Mouse (Mus musculus): ENCODE data around the gene Fibcd1. TPM values are rescaled to one million over a fixed set of nuclear protein-coding genes. Genes with fewer than 3 reads are reported as not detected.

The Fibcd1 gene
- polyA plus RNA-seq, 1 experiment = not detected

DNA sequence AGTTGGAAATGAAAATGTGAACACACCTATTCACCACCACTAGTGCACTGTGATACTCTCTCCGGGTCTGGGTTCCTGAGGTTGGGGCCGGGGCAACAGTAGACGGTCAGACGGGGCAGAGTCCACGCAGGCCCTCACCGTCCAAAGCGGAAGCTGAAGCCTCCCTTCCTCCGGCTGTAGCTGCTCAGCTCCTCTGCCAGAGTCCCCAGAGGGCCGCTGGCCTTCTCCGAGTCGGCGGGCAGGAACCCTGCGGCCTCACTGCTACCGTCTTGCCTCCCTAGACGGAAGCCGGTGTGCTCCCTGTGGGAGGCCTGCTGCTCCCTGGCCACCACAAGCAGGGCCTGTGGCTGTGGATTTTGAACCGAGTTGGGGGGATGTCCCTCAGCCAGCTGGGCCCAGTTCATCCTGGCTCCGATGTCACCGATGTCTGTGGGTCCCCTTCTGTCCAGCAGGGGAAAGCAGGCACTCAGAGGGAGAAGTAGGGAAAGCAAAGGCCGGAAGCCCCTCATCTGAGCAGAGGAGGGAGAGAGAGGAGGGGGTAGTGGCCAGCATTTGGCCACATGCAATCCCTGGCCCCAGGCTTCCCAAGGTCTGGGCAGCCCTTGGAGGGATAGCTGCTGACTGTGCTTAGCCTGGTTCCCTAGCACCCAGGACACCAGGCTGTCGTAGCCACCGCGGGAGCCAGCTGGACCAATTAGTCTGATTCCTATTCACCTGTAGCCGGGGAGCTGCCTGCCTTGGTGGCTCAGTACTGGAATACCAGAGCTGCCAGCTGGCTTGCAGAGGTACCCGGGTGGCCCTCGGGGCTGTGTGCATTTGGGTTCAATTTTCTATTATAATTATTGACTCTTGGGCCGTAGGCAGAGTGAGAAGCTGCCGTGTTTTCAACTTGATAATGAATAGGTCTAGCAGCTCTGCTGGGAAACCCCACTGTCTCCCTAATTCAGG lies 37.1 kb downstream of the Fibcd1 start:
- TF ChIP-seq GATA1 (IDR thresholded peaks at IDR 0.05; ENCODE audit: low read length) = no peak

DNA sequence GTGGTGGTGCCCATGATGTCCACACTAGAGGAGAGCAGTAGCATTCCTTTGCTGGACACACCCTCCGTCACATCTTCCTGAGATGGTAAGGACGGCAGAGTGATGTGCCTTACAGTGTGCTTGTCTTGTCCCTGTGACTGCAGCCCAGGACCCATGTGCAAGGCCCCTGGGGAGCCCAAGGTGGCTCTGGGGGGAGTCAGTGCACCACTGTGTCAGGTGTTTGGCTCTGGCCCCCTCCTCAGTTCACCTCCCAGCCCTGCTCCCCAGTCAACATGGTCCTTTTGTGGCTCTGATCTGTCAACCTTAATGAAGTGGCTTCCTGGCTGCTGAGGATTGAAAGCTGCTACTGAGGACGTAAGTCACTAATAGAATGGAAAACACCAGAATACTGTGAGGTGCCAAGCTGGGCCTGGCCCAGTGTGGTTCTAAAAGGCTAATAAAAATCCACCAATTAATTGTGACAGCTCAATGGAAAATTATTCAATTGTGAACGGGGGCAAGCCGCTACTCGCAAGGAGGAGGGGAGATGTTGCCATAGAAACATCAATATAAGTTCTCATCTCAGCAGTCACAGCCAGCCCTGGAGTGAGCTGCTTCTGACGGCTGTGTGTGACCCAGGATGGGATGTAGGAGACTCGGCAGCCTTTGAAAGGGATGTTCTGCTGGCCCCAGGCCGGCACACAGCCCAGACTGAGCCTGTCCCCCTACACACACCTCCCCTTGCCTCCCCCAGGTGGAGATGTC lies 39.0 kb downstream of the Fibcd1 start:
- TF ChIP-seq GATA1 (IDR thresholded peaks at IDR 0.05; ENCODE audit: low read length) = no peak

DNA sequence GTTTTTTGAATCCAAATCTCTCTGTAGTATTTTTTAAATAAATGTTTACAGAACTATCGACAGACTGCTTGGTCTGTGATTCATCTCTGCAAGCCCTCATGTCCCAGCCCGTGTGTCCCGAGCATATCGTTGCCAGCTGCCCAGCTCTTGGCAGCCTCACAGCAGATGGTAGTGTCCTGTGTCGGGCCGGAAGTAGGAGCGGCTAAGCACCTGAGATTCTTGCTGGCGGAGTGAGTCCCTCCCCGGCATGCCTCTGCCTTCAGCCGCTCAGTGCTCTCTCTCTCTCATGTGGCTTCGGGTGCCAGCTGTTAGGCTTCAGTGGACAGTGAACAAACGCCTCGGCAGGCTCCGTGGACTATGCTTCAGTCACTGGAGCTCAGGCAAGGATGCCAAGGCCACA lies 42.3 kb downstream of the Fibcd1 start:
- TF ChIP-seq GATA1 (IDR thresholded peaks at IDR 0.05; ENCODE audit: low read length) = no peak

DNA sequence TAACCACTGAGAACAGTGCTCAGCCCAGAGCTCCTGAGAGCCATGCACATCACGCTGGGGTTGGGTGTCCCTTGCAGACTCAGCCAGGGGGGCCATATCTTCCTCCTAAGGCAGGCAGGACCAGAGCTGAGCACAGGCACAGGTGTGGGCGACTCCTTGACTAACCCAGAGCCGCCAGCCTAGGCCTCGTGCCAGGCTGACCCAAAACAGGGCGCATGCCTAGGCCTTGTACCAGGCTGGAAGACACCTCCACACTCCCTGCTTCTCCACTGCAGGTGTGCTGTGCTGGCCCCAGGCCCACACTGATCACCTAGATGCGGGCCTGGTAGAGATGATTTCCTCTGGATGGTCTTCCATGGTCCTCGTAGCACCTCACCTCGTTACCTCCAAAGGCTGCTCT lies 43.0 kb downstream of the Fibcd1 start:
- TF ChIP-seq GATA1 (IDR thresholded peaks at IDR 0.05; ENCODE audit: low read length) = no peak

DNA sequence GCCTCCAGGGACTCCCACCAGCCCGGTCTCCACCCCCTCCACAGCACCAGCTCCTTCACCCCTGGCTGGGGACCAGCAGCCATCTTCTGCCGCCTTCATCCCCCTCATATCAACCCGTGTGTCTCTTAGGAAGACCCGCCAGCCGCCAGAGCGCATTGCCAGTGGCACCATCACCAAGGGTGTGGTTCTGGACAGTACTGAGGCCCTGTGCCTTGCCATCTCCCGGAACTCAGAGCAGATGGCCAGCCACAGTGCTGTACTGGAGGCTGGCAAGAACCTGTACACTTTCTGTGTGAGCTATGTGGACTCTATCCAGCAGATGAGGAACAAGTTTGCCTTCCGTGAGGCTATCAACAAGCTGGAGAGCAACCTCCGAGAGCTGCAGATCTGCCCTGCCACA lies 44.4 kb downstream of the Fibcd1 start:
- no peak for TF ChIP-seq GATA1 (IDR thresholded peaks at IDR 0.05; ENCODE audit: low read length)

DNA sequence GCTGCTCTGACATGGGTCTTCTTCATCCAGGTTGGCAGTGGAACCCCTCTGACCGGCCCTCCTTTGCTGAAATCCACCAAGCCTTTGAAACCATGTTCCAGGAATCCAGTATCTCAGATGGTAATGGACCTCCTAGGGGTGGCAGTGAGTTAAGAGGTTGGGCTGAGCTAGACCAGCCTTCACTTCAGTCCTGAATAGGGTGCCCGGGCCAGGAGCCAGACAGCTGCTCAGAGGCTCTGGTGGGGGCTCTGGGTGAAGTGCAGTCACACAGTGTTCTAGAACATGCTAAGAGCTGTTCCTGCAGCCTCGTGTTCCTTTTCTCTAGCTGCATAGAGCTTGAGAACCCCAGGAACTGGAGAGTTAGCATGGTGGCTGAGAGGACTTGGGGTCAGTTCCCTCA lies 48.9 kb downstream of the Fibcd1 start:
- TF ChIP-seq GATA1 (IDR thresholded peaks at IDR 0.05; ENCODE audit: low read length) = no peak

DNA sequence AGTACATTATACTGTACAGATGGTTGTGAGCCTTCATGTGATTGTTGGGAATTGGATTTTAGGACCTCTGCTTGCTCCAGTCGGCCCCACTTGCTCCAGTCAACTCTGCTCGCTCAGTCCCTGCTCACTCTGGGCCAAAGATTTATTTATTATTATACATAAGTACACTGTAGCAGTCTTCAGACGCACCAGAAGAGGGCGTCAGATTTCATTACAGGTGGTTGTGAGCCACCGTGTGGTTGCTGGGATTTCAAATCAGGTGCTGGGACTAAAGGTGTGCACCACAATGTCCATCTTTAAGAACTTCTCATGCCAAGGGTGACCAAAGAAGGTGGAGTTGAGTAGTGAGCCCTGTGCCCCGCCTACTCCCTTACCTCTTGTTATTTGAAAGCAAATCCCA lies 53.2 kb downstream of the Fibcd1 start:
- TF ChIP-seq GATA1 (IDR thresholded peaks at IDR 0.05; ENCODE audit: low read length) = no peak

DNA sequence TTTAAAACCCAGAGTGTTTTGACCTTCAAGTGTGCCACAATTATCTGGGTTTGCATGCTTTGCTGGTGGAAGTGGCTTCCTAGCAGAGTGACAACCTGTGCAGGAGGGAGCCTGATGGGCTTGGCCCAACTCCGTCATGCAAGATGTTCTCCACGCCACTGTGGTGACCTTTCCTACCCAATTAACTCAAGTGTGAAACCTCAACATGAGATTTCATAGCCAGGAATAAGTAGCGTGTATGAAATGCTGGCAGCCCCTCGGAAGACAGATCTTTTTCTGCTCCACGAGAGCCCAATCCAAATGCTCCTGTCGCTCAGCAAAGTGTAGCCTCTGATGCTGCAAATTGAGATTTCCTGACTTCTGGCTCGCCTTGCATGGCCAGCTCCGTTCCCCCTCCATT lies 54.5 kb downstream of the Fibcd1 start:
- TF ChIP-seq GATA1 (IDR thresholded peaks at IDR 0.05; ENCODE audit: low read length) = no peak

DNA sequence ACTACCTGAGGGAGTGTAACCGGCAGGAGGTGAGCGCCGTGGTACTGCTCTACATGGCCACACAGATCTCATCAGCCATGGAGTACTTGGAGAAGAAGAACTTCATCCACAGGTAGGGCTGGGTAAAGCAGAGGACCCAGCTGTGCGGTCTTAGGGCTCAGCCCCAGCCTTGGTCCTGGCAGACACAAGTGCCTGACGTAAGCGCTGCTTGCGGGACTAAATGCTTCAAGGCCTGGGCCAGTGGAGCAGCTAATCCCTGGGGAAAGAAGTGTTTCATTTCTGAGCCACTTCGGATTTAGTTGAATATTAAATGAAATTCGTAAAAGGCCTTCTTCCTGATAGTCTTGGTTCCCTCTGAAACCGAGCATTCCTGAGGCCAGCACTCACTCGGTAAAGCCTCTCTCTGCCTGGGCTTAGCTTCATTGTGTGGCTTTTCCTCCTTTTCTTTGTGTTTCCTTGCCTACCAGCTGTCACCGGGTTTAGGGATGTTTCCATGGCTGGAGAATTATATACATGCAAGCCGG lies 55.0 kb downstream of the Fibcd1 start:
- TF ChIP-seq GATA1 (IDR thresholded peaks at IDR 0.05; ENCODE audit: low read length) = no peak

DNA sequence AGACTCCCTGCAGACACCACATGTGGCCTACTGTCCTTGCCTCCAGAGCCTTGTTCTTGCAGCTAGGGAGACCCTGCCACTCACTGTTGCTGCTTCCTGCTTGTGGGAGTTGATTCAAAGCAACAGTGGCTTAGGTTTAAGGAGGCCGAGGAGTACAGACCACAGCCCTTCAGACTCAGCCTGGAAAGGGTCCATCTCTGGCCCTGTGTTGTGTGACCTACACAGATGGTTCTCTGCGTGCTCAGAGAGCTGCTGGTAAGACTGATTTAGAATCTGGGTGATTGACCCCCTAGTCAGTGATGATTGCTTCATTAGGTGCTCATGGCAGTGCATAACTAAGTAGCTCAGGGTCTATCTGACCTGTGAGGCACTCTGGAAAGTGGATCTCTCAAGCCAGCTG lies 56.6 kb downstream of the Fibcd1 start:
- TF ChIP-seq GATA1 (IDR thresholded peaks at IDR 0.05; ENCODE audit: low read length) = no peak

DNA sequence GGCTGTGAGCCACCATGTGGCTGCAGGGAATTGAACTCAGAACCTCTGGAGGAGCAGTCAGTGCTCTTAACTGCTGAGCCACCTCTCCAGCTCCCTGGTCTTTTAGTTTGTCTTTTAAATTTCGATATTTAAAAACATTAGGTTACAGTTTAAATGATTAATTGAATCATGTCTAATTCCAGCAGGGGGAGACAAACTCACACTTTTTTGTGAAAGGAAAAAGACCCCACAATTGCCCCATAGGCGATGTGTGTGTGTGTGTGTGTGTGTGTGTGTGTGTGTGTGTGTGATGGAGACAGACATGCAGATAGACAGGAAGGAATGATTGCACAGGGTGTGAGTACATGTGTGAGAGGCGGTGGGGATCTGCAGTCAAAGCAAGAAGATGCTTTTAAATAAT lies 57.6 kb downstream of the Fibcd1 start:
- no peak for TF ChIP-seq GATA1 (IDR thresholded peaks at IDR 0.05; ENCODE audit: low read length)

DNA sequence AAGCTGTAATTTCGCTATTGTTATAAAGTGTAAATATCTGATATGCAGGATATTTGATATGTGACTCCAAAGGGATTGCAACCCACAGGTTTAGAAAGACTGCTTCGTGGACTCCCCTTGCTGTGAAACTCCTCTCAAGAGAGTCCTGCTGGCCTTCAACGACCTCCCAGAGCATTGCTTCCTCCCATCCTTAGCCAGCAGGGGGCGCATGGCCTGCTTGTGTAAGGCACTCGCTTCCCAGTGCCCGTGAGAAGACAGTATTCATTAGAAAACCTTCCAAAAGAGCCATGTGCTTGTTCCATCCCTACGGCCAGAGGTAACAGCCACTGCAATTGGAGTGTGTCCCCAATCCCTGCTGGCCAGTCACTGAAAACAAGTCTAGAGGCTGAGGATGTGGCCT lies 58.8 kb downstream of the Fibcd1 start:
- no peak for TF ChIP-seq GATA1 (IDR thresholded peaks at IDR 0.05; ENCODE audit: low read length)

DNA sequence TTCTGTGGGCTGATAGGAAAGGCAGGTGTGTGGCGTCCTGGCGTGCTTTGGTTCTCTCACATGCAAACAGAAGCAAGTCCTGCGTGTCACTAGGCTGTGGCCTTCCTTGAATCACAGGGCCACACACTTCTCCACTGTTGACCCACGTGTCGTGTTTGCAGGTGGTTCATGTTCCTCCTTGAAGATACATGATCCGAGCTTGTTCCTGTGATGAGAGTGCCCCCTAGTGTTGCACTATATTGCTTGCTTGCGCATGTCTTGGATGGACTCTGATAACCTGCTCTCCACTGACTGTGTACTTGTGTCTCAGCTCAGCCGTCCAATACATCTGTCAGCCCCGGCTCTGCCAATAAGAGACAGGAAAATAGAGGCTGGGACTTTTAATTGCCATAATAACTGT lies 60.7 kb downstream of the Fibcd1 start:
- no peak for TF ChIP-seq GATA1 (IDR thresholded peaks at IDR 0.05; ENCODE audit: low read length)

DNA sequence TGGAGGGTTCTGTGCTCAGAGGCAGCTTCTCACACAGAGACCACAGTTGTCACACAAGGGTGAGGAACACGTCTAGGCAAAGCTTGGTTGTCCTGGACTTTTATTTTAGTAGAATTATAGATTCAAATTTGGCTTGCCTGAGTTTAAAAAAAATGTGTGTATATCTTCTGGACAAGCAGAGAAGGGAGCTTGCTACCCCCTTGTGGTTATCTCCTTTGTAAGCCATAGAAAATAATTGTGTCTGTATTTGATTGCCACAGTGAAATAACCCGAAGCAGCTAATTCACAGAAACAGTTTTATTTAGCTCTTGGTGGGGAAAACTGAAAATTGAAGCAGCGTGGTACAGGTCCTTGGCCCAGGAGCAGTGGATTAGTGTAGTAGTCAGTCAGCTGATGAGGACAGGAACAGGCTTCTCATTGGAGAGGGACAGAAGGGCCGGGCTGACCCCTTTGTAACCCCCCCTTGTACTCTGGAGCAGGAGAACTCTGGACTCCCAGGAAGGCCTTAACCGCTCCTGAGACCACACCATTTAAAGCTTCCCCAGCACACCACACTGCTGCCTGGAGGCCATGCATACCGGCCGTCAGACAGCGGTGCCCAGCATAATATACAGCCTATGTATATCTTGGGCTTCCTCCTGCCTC lies 62.7 kb downstream of the Fibcd1 start:
- TF ChIP-seq GATA1 (IDR thresholded peaks at IDR 0.05; ENCODE audit: low read length) = no peak

DNA sequence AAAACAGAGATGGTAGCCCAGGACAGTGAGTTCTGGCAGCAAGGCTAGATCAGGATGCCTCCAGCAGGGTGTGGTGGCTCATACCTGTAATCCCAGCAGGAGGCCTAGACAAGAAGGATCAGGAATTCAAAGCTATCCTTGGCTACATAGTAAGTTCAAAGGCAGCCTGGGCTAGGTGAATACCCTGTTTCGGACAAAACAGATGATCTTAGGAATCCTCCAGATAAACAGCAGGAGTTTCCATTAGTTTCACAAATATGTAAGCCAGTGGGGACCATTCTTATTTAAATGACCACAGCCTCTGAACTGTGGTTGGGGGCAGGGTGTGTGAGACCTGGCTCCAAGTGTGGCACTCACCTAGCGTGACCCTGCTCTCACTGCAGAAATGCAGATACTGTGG lies 66.5 kb downstream of the Fibcd1 start:
- no peak for TF ChIP-seq GATA1 (IDR thresholded peaks at IDR 0.05; ENCODE audit: low read length)

DNA sequence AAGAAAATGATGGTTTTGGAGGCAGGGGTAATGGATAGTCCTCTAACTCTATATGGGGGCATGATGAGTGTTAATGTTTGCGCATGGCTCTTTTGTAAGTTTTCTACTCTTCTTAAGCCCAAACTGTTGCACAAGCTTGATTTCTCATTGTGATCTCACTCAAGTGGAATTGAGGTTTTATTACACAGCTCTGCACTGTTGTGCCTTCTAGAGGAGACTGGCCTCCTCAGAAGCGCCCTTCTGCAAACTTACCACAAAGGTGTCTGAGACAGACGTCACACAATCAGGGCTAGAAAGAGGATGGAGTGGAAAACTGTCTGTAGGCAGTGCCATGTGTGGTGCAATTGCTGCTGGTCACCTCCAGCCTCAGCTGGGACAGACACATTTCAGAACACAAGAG lies 69.3 kb downstream of the Fibcd1 start:
- TF ChIP-seq GATA1 (IDR thresholded peaks at IDR 0.05; ENCODE audit: low read length) = no peak
